Mouse (Mus musculus) MEL (cell line): ENCODE data around the gene Mrtfb. TPM values are rescaled to one million over a fixed set of nuclear protein-coding genes. Genes with fewer than 3 reads are reported as not detected.
A peak's percentile ranks its signal among the peaks of the same experiment; 100 is the strongest.

Experiments
- DNase-seq: peaks from one replicate; pipeline ENCODE4 v3.0.0; 2011; ENCODE audit warnings: low read depth, low spot score
- H3K27ac ChIP-seq: 2 replicates; pipeline ENCODE4 v1.5.1; 2012; ENCODE audit warnings: low read depth, mild to moderate bottlenecking, control low read depth, low read length, moderate library complexity; ENCODE audit not compliant: control insufficient read depth
- H3K27me3 ChIP-seq, 2 experiments: fragments of 150-350 bp in 1 of 2; sonication (generic) in 1 of 2; 2 replicates each; pipeline ENCODE4 v1.6.1; 2012; ENCODE audit warnings: low read length in 2 of 2, mild to moderate bottlenecking in 2 of 2, improper control_type of control experiment in 1 of 2, moderate library complexity in 1 of 2; ENCODE audit not compliant: insufficient read depth in 2 of 2, control insufficient read depth in 1 of 2
- H3K36me3 ChIP-seq, 2 experiments: 2 replicates each; pipeline ENCODE4 v1.6.1; 2012 to 2014; ENCODE audit warnings: low read length in 2 of 2, improper control_type of control experiment in 1 of 2, inconsistent platforms in 1 of 2, mild to moderate bottlenecking in 1 of 2; ENCODE audit not compliant: insufficient read depth in 2 of 2, control insufficient read depth in 1 of 2
- H3K4me1 ChIP-seq, 2 experiments: fragments of 150-350 bp in 1 of 2; sonication (generic) in 1 of 2; 2 replicates each; pipeline ENCODE4 v1.6.1; 2012; ENCODE audit warnings: low read length in 2 of 2, improper control_type of control experiment in 1 of 2, mild to moderate bottlenecking in 1 of 2; ENCODE audit not compliant: insufficient read depth in 2 of 2, control insufficient read depth in 1 of 2
- H3K4me3 ChIP-seq, 2 experiments: fragments of 150-350 bp in 1 of 2; sonication (generic) in 1 of 2; 2 replicates each; pipeline ENCODE4 v1.5.1; 2012; ENCODE audit warnings: low read depth in 2 of 2, low read length in 2 of 2, mild to moderate bottlenecking in 2 of 2, moderate library complexity in 2 of 2, control low read depth in 1 of 2, improper control_type of control experiment in 1 of 2; ENCODE audit not compliant: control insufficient read depth in 1 of 2, insufficient read depth in 1 of 2
- H3K79me2 ChIP-seq: 2 replicates; pipeline ENCODE4 v1.6.1; 2012; ENCODE audit warnings: mild to moderate bottlenecking, low read length, moderate library complexity; ENCODE audit not compliant: control insufficient read depth, poor library complexity, insufficient read depth
- H3K9ac ChIP-seq: 2 replicates; pipeline ENCODE4 v1.6.1; 2012; ENCODE audit warnings: low read depth, mild to moderate bottlenecking, control low read depth, low read length, moderate library complexity; ENCODE audit not compliant: control insufficient read depth, poor library complexity, severe bottlenecking
- H3K9me3 ChIP-seq: fragments of 150-350 bp; sonication (generic); replicated peaks from 2 replicates; pipeline ENCODE4 v1.6.1; 2012; ENCODE audit warnings: mild to moderate bottlenecking, low read length, improper control_type of control experiment, moderate library complexity; ENCODE audit not compliant: insufficient read depth
- BHLHE40 ChIP-seq: IDR thresholded peaks from 2 replicates; pipeline ENCODE4 v1.6.1; 2012; ENCODE audit warnings: low read depth, mild to moderate bottlenecking, inconsistent platforms, low read length, improper control_type of control experiment, borderline replicate concordance
- CHD1 ChIP-seq: IDR thresholded peaks from 2 replicates; pipeline ENCODE4 v1.6.1; 2012; ENCODE audit warnings: low read depth, mild to moderate bottlenecking, inconsistent platforms, low read length, improper control_type of control experiment
- CTCF ChIP-seq, 3 experiments: IDR thresholded peaks in 2 of 3; conservative IDR thresholded peaks in 1 of 3; 2 replicates each; pipeline ENCODE4 v1.5.1; 2011 to 2012; ENCODE audit warnings: low read length in 3 of 3, low read depth in 2 of 3, mild to moderate bottlenecking in 2 of 3, improper control_type of control experiment in 1 of 3, inconsistent platforms in 1 of 3, mixed read lengths in 1 of 3, moderate library complexity in 1 of 3; ENCODE audit not compliant: control insufficient read depth in 1 of 3, insufficient read depth in 1 of 3, poor library complexity in 1 of 3, severe bottlenecking in 1 of 3
- HCFC1 ChIP-seq: IDR thresholded peaks from 2 replicates; pipeline ENCODE4 v1.6.1; 2012; ENCODE audit warnings: low read depth, mild to moderate bottlenecking, inconsistent platforms, low read length, improper control_type of control experiment, moderate library complexity
- JUND ChIP-seq: IDR thresholded peaks from 2 replicates; pipeline ENCODE4 v1.6.1; 2011; ENCODE audit warnings: low read depth, mild to moderate bottlenecking, improper control_type of control experiment, low read length
- MAFK ChIP-seq: IDR thresholded peaks from 2 replicates; pipeline ENCODE4 v1.6.1; 2011; ENCODE audit warnings: low read depth, mild to moderate bottlenecking, low read length, improper control_type of control experiment, borderline replicate concordance
- MAX ChIP-seq: IDR thresholded peaks from 2 replicates; pipeline ENCODE4 v1.6.1; 2011; ENCODE audit warnings: low read length, improper control_type of control experiment
- MAZ ChIP-seq: IDR thresholded peaks from 2 replicates; pipeline ENCODE4 v1.6.1; 2012; ENCODE audit warnings: low read depth, mild to moderate bottlenecking, inconsistent platforms, low read length, improper control_type of control experiment
- MEF2A ChIP-seq: IDR thresholded peaks from 2 replicates; pipeline ENCODE4 v1.6.1; 2014; ENCODE audit warnings: low read depth, mild to moderate bottlenecking, inconsistent platforms, low read length, improper control_type of control experiment; ENCODE audit not compliant: poor library complexity, insufficient replicate concordance, severe bottlenecking; ENCODE audit errors: extremely low read depth
- MYB ChIP-seq: IDR thresholded peaks from 2 replicates; pipeline ENCODE4 v1.6.1; 2011; ENCODE audit warnings: mild to moderate bottlenecking, low read depth, low read length, improper control_type of control experiment
- NELFE ChIP-seq: IDR thresholded peaks from 2 replicates; pipeline ENCODE4 v1.6.1; 2011; ENCODE audit warnings: low read depth, low read length, improper control_type of control experiment
- NRF1 ChIP-seq: IDR thresholded peaks from 2 replicates; pipeline ENCODE4 v1.6.1; 2014; ENCODE audit warnings: low read depth, mild to moderate bottlenecking, inconsistent platforms, low read length, improper control_type of control experiment, moderate library complexity; ENCODE audit not compliant: poor library complexity, insufficient read depth, severe bottlenecking
- POLR2AphosphoS2 ChIP-seq: IDR thresholded peaks from 2 replicates; pipeline ENCODE4 v1.6.1; 2011; ENCODE audit warnings: low read length, improper control_type of control experiment
- POLR2AphosphoS5 ChIP-seq: IDR thresholded peaks from 2 replicates; pipeline ENCODE4 v1.6.1; 2012; ENCODE audit warnings: low read depth, borderline replicate concordance, mild to moderate bottlenecking, inconsistent platforms, low read length, moderate library complexity, mixed read lengths
- SMC3 ChIP-seq: IDR thresholded peaks from 2 replicates; pipeline ENCODE4 v1.6.1; 2011; ENCODE audit warnings: low read depth, low read length, improper control_type of control experiment
- TAL1 ChIP-seq: IDR thresholded peaks from 2 replicates; pipeline ENCODE4 v1.6.1; 2012; ENCODE audit warnings: mild to moderate bottlenecking, inconsistent platforms, low read length, moderate library complexity, mixed read lengths
- TBP ChIP-seq: IDR thresholded peaks from 2 replicates; pipeline ENCODE4 v1.8.0; 2011; ENCODE audit warnings: low read depth, low read length, improper control_type of control experiment
- TCF12 ChIP-seq: IDR thresholded peaks from 2 replicates; pipeline ENCODE4 v1.6.1; 2014; ENCODE audit warnings: low read depth, mild to moderate bottlenecking, inconsistent platforms, low read length, improper control_type of control experiment, moderate library complexity
- USF1 ChIP-seq: IDR thresholded peaks from 2 replicates; pipeline ENCODE4 v1.6.1; 2014; ENCODE audit warnings: low read depth, mild to moderate bottlenecking, inconsistent platforms, low read length, improper control_type of control experiment, moderate library complexity
- ZMIZ1 ChIP-seq: IDR thresholded peaks from 2 replicates; pipeline ENCODE4 v1.6.1; 2012; ENCODE audit warnings: low read depth, mild to moderate bottlenecking, inconsistent platforms, low read length, improper control_type of control experiment, moderate library complexity
- ZNF384 ChIP-seq: IDR thresholded peaks from 2 replicates; pipeline ENCODE4 v1.6.1; 2012; ENCODE audit warnings: low read depth, mild to moderate bottlenecking, inconsistent platforms, low read length, improper control_type of control experiment
- polyA plus RNA-seq, 2 experiments: library from polyadenylated mRNA; stranded (reverse) in 1 of 2; unstranded in 1 of 2; fragments of >175 nt in 1 of 2; fragments of >200 nt in 1 of 2; gene quantifications; 2 replicates each; pipeline versions ENCODE4 v1.2.1 to v1.2.4; 2012; ENCODE audit warnings: low replicate concordance in 2 of 2, low read depth in 1 of 2; ENCODE audit not compliant: insufficient read length in 2 of 2, insufficient read depth in 1 of 2, missing spikeins in 1 of 2
- total RNA-seq: library from RNA; depleted of rRNA; stranded (reverse); fragments of 300-350 nt; gene quantifications from 2 replicates; pipeline ENCODE4 v1.2.3, GENCODE M21; 2012

Mrtfb gene
- total and polyA plus RNA-seq, 3 experiments: 2.7 to 6.6 TPM; not detected in 1

- Histone ChIP-seq H3K9me3 (no peaks in the 10 kb centered on the region), H3K79me2 (no peaks in the 10 kb centered on the region), H3K4me3 (no peak overlapping the region), H3K36me3 (peaks cover 0 to 9% of the 10 kb centered on the region in 2 experiments; a peak in 2 of 4 replicates), H3K27ac (no peak overlapping the region), H3K27me3 (no peaks in the 10 kb centered on the region), H3K9ac (no peak overlapping the region), H3K4me1 (peaks cover 3 to 8% of the 10 kb centered on the region in 2 experiments)
- no peak for DNase-seq
- TF ChIP-seq MAZ (no peak), POLR2AphosphoS2 (no peak), TCF12 (no peak), NELFE (no peak), ZNF384 (no peak), ZMIZ1 (no peak), MEF2A (no peak), JUND (no peak), TBP (no peak), BHLHE40 (no peak), MYB (no peak)
These were observed 77.6 kb downstream of the Mrtfb start for GRCm38 (mm10) chr16:13333781-13334341.

- Histone ChIP-seq H3K27me3 (no peaks in the 10 kb centered on the region), H3K79me2 (no peaks in the 10 kb centered on the region), H3K4me1 (no peaks in the 10 kb centered on the region), H3K9ac (no peak overlapping the region), H3K27ac (no peak overlapping the region), H3K4me3 (no peak overlapping the region), H3K36me3 (no peaks in the 10 kb centered on the region), H3K9me3 (no peaks in the 10 kb centered on the region)
- TF ChIP-seq CTCF (IDR thresholded peaks at IDR 0.05 in 2 of 3, conservative IDR thresholded peaks at IDR 0.05 in 1 of 3; ENCODE audit: control insufficient read depth in 1 of 3, insufficient read depth in 1 of 3, low read depth in 2 of 3, low read length in 3 of 3, poor library complexity in 1 of 3, severe bottlenecking in 1 of 3) (0 out of 6 replicates have a peak, but pooled peaks of 1 of the 3 experiments have one; percentile 6), USF1 (no peak)
- DNase-seq: no peak
These were observed 80.4 kb downstream of the Mrtfb start for GRCm38 (mm10) chr16:13336503-13337230.

GRCm38 (mm10) chr16:13338094-13338493 lies 81.8 kb downstream of the Mrtfb start:
- no peaks in the 10 kb centered on the region for H3K79me2 ChIP-seq
- DNase-seq: no peak
- H3K4me1 ChIP-seq: no peaks in the 10 kb centered on the region
- no peaks in the 10 kb centered on the region for H3K27me3 ChIP-seq
- TF ChIP-seq CTCF (IDR thresholded peaks at IDR 0.05 in 2 of 3, conservative IDR thresholded peaks at IDR 0.05 in 1 of 3; ENCODE audit: control insufficient read depth in 1 of 3, insufficient read depth in 1 of 3, low read depth in 2 of 3, low read length in 3 of 3, poor library complexity in 1 of 3, severe bottlenecking in 1 of 3): no peak
- no peak for TF ChIP-seq SMC3
- no peak for TF ChIP-seq MAFK
- TF ChIP-seq POLR2AphosphoS2: no peak
- no peak for TF ChIP-seq TCF12
- no peak for TF ChIP-seq TAL1
- no peak for TF ChIP-seq POLR2AphosphoS5
- TF ChIP-seq MYB: no peak
- TF ChIP-seq MAX: no peak
- no peak for TF ChIP-seq HCFC1
- no peak for TF ChIP-seq USF1
- no peak for TF ChIP-seq ZNF384
- no peak for TF ChIP-seq MEF2A
- TF ChIP-seq ZMIZ1: no peak
- no peak for TF ChIP-seq NRF1
- no peak for TF ChIP-seq CHD1
- no peaks in the 10 kb centered on the region for H3K36me3 ChIP-seq
- no peak overlapping the region for H3K27ac ChIP-seq
- no peak overlapping the region for H3K9ac ChIP-seq
- no peak overlapping the region for H3K4me3 ChIP-seq
- H3K9me3 ChIP-seq: no peaks in the 10 kb centered on the region
